Mouse (Mus musculus): Measurements from ENCODE around the gene Rab11fip3. TPM values are rescaled to one million over a fixed set of nuclear protein-coding genes. Genes with fewer than 3 reads are reported as not detected.

Rab11fip3 gene
- total and polyA plus RNA-seq, 2 experiments from 2014 or later, result 16.6 to 34.7 TPM

- peaks cover 7% of the 10 kb centered on the region; the same call in 1 of the 2 replicates for H3K27me3 ChIP-seq (ENCODE audit: insufficient read depth, low read length)
- WGBS, result 84% methylated on average over 2 of the region's 2 CpGs
- H3K9me3 ChIP-seq (ENCODE audit: low read length), result no peaks in the 10 kb centered on the region
- ATAC-seq (no peak), DNase-seq (ENCODE audit: low spot score) (no peak)
- no peak overlapping the region for H3K9ac ChIP-seq (replicated peaks; ENCODE audit: low read length)
- H3K4me3 ChIP-seq (ENCODE audit: low read length), result no peak overlapping the region
- no peaks in the 10 kb centered on the region for H3K36me3 ChIP-seq (ENCODE audit: insufficient read depth, low read length)
- no peak overlapping the region for H3K4me2 ChIP-seq (ENCODE audit: low read depth, low read length)
- H3K27ac ChIP-seq, result no peak overlapping the region
- H3K4me1 ChIP-seq (ENCODE audit: insufficient read depth, low read length), result peaks cover 7% of the 10 kb centered on the region; the same call in 1 of the 2 replicates
- no peak for TF ChIP-seq CTCF (IDR thresholded peaks at IDR 0.05; ENCODE audit: low read depth)
These were observed 114.7 kb downstream of the Rab11fip3 start for GRCm38 (mm10) chr17:25954671-25955070.

GRCm38 (mm10) chr17:25953161-25953560 lies 116.2 kb downstream of the Rab11fip3 start:
- H3K27me3 ChIP-seq (ENCODE audit: insufficient read depth, low read length), result peaks cover 7% of the 10 kb centered on the region; the same call in 1 of the 2 replicates
- H3K4me2 ChIP-seq (ENCODE audit: low read depth, low read length), result no peak overlapping the region
- no peak for TF ChIP-seq CTCF (IDR thresholded peaks at IDR 0.05; ENCODE audit: low read depth)
- H3K27ac ChIP-seq, result 0 out of 2 replicates have a peak overlapping the region, but pooled peaks have one; percentile 20
- H3K9ac ChIP-seq (replicated peaks; ENCODE audit: low read length), result no peak overlapping the region
- 67% methylated on average over 5 of the region's 5 CpGs for whole genome bisulfite sequencing
- H3K36me3 ChIP-seq (ENCODE audit: insufficient read depth, low read length), result no peaks in the 10 kb centered on the region
- no peak overlapping the region for H3K4me3 ChIP-seq (ENCODE audit: low read length)
- no peaks in the 10 kb centered on the region for H3K9me3 ChIP-seq (ENCODE audit: low read length)
- DNase-seq (ENCODE audit: low spot score) (peak; percentile 22), ATAC-seq (no peak)
- peaks cover 7% of the 10 kb centered on the region; the same call in 1 of the 2 replicates for H3K4me1 ChIP-seq (ENCODE audit: insufficient read depth, low read length)

GRCm38 (mm10) chr17:25951803-25952623 lies 117.3 kb downstream of the Rab11fip3 start, which contains the start of gene A930017K11Rik:
A930017K11Rik (minus strand) TSS chr17:25952565.
- Histone ChIP-seq H3K4me3 (ENCODE audit: low read length) (peak within 1 kb of the TSS; percentile 37), H3K27ac (peak within 1 kb of the TSS; percentile 34; the same call in 1 of the 2 replicates), H3K4me2 (ENCODE audit: low read depth, low read length) (peak within 1 kb of the TSS; percentile 51), H3K9ac (replicated peaks; ENCODE audit: low read length) (0 out of 2 replicates have a peak within 1 kb of the TSS, but pooled peaks have one; percentile 29), H3K27me3 (ENCODE audit: insufficient read depth, low read length) (peaks cover 7% of the 10 kb centered on the region; the same call in 1 of the 2 replicates), H3K9me3 (ENCODE audit: low read length) (no peaks in the 10 kb centered on the region), H3K36me3 (ENCODE audit: insufficient read depth, low read length) (no peaks in the 10 kb centered on the region), H3K4me1 (ENCODE audit: insufficient read depth, low read length) (0 out of 2 replicates have a peak, but pooled peaks cover 7% of the 10 kb centered on the region)
- TF ChIP-seq CTCF (IDR thresholded peaks at IDR 0.05; ENCODE audit: low read depth), result no peak
- 3% methylated on average over 53 of the region's 58 CpGs for WGBS
- DNase-seq (ENCODE audit: low spot score), result peak; percentile 25
- no peak for ATAC-seq

GRCm38 (mm10) chr17:25951225-25951802 lies 118.0 kb downstream of the Rab11fip3 start:
- ATAC-seq (peak; percentile 20; the same call in 1 of the 2 replicates), DNase-seq (ENCODE audit: low spot score) (no peak)
- Histone ChIP-seq H3K9me3 (ENCODE audit: low read length) (no peaks in the 10 kb centered on the region), H3K27ac (peak overlapping the region; percentile 34; the same call in 1 of the 2 replicates), H3K9ac (replicated peaks; ENCODE audit: low read length) (0 out of 2 replicates have a peak overlapping the region, but pooled peaks have one; percentile 29), H3K4me3 (ENCODE audit: low read length) (peak overlapping the region; percentile 37), H3K4me1 (ENCODE audit: insufficient read depth, low read length) (0 out of 2 replicates have a peak, but pooled peaks cover 7% of the 10 kb centered on the region), H3K27me3 (ENCODE audit: insufficient read depth, low read length) (peaks cover 7% of the 10 kb centered on the region; the same call in 1 of the 2 replicates), H3K36me3 (ENCODE audit: insufficient read depth, low read length) (no peaks in the 10 kb centered on the region), H3K4me2 (ENCODE audit: low read depth, low read length) (peak overlapping the region; percentile 51)
- WGBS, result under 1% methylated on average over 27 of the region's 33 CpGs
- no peak for TF ChIP-seq CTCF (IDR thresholded peaks at IDR 0.05; ENCODE audit: low read depth)

DNA sequence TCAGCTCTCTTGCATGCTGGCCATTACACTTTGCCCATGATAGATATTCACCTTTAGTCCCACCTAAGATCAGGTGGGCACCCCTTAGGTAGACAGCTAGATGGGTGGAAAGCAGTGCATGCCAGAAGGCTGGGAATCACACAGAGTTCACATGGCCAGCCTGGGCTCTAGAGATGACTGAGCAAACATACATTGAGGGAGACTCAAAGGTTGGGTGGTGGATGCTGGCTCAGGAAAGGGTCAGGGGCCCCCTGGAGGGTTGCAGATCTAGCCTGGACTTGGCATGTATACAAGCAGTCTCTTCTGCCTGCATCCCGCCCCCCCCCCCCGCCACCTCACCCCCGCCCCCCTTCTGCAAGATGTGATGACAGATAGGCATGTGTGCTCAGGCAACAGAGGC lies 118.6 kb downstream of the Rab11fip3 start:
- Histone ChIP-seq H3K9me3 (ENCODE audit: low read length) (no peaks in the 10 kb centered on the region), H3K4me2 (ENCODE audit: low read depth, low read length) (peak overlapping the region; percentile 51), H3K4me1 (ENCODE audit: insufficient read depth, low read length) (0 out of 2 replicates have a peak, but pooled peaks cover 3% of the 10 kb centered on the region), H3K9ac (replicated peaks; ENCODE audit: low read length) (no peak overlapping the region), H3K36me3 (ENCODE audit: insufficient read depth, low read length) (no peaks in the 10 kb centered on the region), H3K27ac (no peak overlapping the region), H3K27me3 (ENCODE audit: insufficient read depth, low read length) (peaks cover 7% of the 10 kb centered on the region; the same call in 1 of the 2 replicates), H3K4me3 (ENCODE audit: low read length) (no peak overlapping the region; the same call in 1 of the 2 replicates)
- no peak for TF ChIP-seq CTCF (IDR thresholded peaks at IDR 0.05; ENCODE audit: low read depth)
- 0% methylated on average over 1 of the region's 3 CpGs for WGBS
- ATAC-seq, result no peak
- no peak for DNase-seq (ENCODE audit: low spot score)

- Histone ChIP-seq H3K36me3 (ENCODE audit: insufficient read depth, low read length) (no peaks in the 10 kb centered on the region), H3K9me3 (ENCODE audit: low read length) (no peaks in the 10 kb centered on the region), H3K4me3 (ENCODE audit: low read length) (no peak overlapping the region), H3K27me3 (ENCODE audit: insufficient read depth, low read length) (peaks cover 7% of the 10 kb centered on the region; the same call in 1 of the 2 replicates), H3K9ac (replicated peaks; ENCODE audit: low read length) (no peak overlapping the region), H3K4me2 (ENCODE audit: low read depth, low read length) (no peak overlapping the region), H3K27ac (no peak overlapping the region), H3K4me1 (ENCODE audit: insufficient read depth, low read length) (0 out of 2 replicates have a peak, but pooled peaks cover 3% of the 10 kb centered on the region)
- no peak for DNase-seq (ENCODE audit: low spot score)
- no peak for ATAC-seq
- no peak for TF ChIP-seq CTCF (IDR thresholded peaks at IDR 0.05; ENCODE audit: low read depth)
- WGBS, result 73% methylated on average over 5 of the region's 5 CpGs
These were observed 119.4 kb downstream of the Rab11fip3 start for GRCm38 (mm10) chr17:25949981-25950380.
